Mouse (Mus musculus): ENCODE results near the gene Syce1l.

The Syce1l gene

DNA sequence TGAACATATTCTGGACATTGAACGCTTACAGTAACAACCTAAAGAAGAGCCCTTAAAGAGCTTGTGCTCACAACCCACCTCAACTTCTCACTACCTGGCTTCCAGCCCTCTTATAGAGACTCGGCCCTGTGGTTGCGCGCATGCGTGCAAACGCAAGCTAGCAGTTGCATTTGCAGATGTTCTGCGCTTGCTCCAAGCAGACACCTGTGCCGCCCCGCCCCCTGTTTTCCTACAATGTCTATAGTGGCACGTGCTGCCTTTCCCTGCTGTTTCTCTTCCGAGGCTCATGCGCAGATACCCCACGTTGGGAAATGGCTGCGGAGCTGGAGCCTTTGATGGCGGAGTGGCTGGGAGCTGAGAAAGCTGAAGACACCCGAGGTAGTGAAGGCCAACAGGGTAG lies at the start of gene Syce1l:
Gene Syce1l, plus strand, starts transcription at position 288 of the 400 bp plus-strand sequence.
- no peak for DNase-seq (ENCODE audit: low spot score)

DNA sequence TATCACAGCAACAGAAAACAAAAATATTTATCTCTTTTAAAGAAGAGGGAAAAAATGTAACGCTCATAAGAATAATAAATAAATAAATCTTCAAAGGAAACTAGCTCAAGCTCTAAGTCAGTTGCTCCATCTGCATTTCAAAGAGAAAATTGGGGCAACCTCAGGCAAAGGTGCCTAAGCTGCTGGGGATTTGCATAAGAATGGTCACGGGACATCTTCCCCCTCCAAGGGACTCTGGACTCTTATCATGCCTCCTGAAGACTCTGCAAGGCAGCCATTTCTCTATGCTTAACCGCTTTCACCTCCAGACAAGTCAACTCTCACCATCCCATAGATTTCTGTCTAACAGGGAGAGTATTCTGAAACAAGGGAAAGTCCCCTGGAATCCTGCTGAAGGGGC lies 44.6 kb upstream of the Syce1l start:
- DNase-seq (ENCODE audit: low spot score), result no peak

DNA sequence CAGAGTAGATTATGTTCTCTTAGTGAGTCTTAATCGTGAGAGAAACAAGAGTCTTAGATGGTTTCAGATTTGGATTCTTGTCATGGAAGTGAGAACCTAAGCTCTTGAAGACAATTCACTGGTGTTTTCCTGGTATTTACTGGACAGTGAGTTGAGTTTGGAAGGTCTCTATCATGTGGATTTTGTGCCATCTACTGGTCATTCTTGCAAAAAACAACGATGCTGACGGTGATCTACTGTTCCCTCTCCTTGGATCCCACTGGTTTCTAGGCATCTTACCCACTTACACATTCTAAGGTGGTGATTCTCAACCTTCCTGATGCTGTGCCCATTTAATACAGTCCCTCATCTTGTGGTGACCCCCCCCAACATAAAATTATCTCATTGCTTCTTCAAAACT lies 10.4 kb upstream of the Syce1l start:
- DNase-seq (ENCODE audit: low spot score), result no peak

DNA sequence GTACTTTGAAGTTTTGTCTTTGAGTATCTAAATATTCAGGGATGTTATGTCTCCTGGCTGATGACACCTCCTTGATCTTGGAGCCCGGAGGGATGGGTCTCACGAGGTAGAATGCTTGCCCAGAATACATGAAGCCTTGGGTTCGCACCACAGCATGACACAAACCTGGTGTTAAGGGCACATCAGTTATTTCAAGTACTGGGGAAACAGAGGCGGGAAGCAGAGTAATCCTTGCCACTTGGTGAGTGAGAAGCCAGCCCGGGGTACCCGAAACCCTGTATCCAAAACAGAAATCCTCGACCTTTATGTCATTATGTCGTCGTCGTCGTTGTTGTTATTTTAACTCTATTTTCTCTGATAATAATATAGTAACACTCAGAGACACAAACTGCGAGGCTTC lies 8.9 kb upstream of the Syce1l start:
- no peak for DNase-seq (ENCODE audit: low spot score)

DNA sequence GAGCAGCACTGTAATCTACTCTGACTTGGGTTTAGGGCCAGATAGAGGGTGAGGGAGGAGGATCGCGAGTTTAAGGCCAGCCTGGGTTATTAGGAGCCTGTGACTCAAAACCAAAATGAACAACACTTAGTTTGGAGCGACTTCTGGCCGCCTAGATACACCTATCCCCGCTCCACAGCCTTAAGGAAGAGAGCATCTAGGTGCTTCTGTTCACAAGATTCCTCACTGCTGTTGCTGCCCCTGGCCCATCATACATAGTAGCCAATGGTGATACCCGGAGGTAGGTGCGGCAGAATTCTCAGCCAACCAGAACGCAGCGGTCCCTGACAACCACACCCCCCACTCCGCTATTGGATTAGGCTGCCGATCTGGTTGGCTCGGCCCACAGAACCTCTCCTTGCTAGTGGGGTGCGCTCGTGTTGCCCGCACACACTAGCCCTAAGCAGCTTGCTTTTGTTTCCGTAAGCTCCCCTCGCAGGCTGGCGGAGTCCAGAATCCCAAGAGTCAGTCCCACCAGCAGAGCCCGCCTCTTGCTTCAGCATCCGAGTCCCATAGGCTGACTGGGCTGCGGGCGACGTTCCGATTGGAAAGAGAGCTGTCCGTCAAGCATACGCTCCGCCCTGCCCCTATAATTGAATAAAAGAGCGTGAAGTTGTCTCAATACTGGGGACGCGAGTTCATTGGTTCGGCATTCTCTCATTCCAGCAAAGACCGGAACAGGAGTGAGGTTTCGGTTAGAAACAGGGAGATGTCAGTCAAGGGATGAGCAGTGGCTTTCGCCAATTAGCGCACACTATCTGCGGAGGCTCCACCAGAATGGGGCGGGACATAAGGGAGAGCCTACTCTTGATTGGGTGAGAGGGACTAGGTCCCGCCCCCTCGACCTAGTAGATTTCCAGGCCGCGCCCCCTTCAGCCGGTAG lies 8.1 kb upstream of the Syce1l start, which contains the start of gene Mon1b:
Gene Mon1b, plus strand, starts transcription at position 918 of the 922 bp plus-strand sequence.
- DNase-seq (ENCODE audit: low spot score), result peak; percentile 95

DNA sequence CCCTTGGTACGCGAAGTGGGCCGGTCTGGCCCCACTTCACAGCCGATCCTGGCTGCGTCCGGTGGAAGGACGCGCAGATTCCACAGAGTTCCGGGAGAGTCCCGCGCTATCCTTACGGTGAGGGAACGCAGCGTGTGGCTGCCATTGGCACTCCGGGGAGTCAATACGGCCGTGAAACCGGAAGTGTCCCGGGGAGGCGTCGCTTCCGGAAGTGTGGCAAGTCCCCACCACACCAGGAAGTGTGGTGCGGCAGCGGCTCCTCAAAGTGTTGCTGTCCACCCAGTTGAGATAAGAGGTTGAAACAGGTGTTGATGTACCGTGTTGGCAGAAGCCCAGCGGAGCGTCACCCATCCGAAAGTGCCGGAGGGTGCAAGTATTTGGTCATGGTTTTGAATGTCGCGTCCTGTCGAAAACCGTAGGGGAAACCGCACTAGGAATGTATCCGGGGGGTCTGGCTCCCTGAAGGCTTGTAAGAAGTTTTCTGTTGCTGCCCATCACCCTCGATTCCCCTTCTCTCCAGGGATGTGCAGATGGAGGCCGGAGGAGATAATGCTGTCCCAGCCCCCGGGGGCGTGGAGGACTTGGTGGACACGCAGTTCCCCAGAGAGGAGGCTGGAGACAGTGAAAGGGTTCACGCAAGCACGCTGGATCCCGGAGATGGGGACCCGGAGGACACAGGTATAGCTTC lies 7.3 kb upstream of the Syce1l start:
- no peak for DNase-seq (ENCODE audit: low spot score)

DNA sequence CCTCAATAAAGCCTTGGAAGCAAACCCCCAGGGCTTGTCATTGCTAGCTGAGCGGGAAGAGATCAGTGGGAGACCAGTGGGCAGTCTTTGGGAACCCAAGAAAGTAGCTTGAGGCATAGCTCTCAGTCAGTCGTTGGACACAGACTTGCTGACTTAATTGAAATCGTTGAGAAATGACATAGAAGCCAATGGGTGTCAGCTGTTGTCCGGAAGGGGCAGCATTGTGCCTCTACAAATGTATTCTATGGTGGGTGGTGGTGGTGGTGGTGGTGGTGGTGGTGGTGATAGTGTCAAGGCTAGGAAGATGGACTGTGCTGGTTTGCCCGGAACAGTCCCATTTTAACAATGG lies 6.8 kb upstream of the Syce1l start:
- DNase-seq (ENCODE audit: low spot score), result no peak

DNA sequence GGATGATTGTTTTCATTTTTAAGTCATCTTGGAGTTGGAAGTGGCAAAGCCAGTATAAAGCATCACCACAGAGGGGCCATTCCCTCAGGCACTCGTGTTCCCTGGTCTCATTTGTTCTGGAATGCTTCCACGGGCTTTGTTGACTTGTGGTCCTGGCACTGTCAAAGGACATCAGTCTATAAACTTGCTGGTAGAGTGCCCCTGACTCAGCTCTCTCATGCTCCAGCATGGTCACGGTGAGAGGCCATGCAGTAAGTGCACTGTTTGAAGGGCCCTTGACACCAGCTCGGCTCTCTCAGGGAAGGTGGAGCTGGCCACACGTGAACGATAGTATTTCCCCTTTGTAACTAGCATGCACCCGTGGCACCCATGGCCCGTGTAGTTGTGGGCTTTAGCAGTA lies 2.7 kb upstream of the Syce1l start:
- DNase-seq (ENCODE audit: low spot score), result no peak

DNA sequence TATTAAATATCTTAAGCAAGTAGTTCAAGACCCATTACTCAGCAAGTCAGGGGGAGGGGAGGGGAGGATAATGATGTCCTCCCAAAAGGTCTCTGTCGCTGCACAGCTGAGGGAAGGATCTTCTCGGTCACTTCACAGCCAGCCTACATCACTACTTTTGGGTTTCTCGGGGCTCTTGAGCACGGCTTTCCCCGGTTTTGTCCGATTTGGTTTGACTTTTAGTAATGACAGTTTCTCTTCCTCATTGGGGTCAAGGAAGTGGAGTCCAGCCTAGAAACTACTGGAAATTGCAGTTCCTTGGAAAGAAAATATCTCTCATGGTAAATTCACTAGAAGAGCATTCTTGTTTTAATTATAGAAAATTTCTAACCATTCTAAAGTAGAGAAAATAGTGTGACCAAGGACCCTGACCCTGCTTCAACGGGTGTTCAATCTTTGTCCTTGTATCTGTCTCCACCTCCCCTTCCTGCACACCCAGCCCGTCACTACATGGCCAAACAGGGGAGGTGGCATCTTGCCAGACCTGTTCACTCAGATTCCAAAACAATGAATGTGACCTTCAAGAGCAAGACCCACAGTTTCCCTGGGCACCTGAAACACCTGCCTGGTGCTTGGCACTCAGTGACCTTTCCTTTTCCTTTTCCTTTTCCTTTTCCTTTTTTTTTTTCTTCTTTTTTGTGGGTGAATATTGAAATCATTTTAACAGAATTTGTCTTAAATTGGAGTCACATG lies 632 bp downstream of the Syce1l start:
- no peak for DNase-seq (ENCODE audit: low spot score)

DNA sequence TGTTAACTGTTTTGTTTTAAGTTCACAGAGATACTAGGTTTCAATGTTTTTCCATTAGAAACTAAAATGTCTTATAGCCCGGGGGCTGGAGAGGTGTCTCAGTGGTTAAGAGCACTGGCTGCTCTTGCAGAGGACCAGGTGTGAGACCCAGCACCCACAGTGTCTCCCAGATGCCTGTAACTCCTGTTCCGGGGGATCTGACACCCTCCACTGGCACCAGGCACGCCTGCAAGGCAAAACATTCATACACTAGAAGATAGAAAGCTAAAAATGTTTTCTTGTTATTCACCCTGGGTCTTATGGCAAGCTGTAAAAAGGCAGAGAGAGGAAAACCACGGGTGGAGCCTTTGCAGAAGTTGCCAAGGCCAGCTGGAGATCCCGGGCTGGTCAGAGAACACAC lies 2.2 kb downstream of the Syce1l start:
- no peak for DNase-seq (ENCODE audit: low spot score)

DNA sequence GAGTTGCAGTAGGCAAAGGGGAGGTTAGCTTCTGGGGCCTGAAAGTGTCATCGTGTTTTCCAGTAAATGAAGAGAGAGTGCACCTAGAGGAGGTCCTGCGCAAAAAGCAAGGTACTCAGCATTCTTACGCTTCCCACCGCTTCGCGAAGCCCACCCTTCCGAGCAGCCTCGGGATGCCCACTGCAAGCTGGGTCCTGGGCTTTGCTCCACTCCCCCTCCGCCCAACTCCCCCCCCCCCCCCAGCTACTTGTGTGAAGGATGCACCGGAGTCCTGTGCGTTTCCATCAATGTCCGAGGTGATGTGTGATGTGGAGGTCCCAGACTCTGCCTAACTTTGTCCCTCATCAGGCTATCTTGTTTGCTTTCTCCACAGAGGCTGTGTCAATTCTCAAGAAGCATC lies 9.4 kb downstream of the Syce1l start:
- no peak for DNase-seq (ENCODE audit: low spot score)

DNA sequence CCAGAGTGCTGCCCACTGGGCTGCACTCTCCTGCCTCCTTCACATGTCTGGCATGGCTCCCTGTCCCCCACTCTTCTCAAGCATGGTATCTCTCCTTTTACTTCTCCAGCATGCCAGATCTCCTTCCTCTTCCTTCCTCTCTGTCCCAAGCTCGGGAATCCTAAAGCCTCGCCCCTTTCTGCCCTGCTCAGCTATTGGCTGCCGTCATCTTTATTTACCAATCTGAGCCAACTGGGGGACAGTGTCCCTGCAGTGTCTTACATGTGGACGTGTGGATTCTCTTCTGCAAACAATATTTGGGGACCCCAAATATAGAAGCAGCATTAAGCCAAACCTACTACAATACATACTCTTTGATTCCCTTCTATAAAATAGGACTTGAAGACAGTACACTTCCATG lies 10.1 kb downstream of the Syce1l start:
- DNase-seq (ENCODE audit: low spot score), result no peak

DNA sequence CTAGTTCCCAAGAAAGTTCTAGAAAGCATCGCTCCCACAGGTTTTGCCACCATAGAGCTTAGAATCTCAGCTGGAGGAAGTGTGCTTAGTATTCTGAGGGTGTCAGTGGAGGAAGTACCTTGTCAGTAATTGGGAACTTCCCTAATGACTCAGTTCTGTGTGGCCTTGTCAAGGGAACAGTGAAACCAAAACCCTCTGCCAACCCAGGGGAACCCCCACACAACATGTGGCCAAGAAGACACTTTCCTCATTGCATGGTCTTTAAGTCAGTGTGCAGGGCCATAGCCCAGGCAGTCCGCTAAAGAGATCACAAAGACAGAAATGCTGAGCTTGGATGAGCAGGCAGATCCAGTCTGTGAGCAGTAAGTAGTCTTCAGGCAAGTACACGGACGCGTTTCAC lies 13.1 kb downstream of the Syce1l start:
- no peak for DNase-seq (ENCODE audit: low spot score)

DNA sequence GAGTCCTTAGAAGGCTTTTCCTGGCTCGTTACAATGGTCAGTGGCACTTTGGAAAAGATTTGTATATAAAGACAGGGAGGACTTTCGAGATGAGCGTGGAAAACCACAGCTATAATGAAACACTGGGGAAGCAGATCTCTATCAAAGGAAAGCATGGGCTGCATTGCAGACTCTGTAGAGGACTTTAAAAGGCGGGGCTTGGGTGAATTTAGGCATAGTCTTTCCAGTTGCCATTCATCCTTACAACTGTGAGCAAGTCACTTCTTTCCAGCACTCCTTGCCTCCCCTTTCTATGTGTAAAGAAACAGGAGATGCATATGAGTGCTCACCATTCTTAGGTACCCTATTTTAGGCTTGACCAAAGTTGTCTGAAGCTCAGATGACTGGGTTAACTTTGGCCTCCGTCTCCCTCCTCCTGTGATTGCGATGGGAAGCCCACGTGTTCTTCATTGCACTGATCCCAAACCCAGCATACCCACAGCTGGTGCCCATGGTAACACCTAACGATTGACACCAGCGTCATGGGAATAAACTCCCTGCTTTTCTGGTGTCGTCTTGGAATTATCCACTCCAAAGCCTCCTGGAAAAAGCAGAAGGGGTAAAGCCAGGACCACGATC lies 13.8 kb downstream of the Syce1l start:
- no peak for DNase-seq (ENCODE audit: low spot score)

DNA sequence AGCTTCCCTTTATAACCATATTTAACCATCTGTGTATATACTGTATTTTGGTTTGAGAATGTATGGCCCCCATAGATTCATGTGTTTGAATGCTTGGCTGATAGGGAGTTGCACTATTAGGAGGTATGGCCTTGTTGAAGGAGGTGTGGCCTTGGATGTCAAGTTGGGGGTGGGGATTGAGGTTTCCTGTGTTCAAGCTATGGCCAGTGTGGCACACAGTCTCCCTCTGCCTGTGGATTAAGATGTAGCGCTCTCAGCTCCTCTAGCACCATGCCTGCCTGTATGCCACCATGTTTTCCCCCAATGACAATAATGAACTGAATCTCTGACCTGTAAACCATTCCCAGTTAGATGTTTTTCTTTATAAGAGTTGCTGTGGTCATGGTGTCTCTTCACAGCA lies 17.1 kb downstream of the Syce1l start:
- no peak for DNase-seq (ENCODE audit: low spot score)

DNA sequence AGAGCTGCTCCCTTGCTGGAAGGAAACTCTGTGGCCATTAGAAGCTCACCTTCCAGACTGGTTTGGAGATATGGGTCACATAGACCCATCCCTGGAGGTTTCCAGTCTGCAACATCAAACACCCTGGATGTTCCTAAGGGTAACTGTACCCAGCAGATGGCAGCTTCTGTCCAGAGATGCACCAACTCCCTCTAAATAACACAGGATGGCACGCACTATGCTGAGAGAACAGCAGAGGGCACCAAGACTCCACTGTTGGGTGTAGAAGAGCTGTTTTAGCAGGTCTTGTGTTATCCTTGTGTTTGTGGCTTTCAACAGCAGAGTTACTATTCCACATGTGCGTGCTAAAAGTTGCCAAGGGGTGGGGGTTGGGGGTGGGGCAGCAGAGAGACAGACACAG lies 21.5 kb downstream of the Syce1l start:
- DNase-seq (ENCODE audit: low spot score), result peak; percentile 63

DNA sequence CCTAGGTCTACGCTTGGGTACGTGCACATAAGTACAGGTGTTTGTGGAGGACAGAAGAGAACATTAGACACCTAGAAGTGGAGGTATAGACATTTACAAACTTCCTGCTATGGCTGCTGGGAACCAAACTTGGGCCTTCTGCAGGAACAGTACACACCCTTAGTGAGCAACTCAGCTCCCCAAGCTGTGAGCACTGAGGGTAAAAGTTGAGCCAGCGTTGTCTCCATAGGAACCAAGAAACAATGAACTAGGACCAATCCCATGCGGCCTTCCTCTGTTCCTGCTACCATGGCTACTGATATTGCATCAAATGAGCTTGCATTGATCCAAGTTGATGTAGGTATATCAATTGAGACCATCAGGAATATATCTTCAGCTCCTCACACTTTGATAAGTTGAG lies 22.0 kb downstream of the Syce1l start:
- DNase-seq (ENCODE audit: low spot score), result no peak

DNA sequence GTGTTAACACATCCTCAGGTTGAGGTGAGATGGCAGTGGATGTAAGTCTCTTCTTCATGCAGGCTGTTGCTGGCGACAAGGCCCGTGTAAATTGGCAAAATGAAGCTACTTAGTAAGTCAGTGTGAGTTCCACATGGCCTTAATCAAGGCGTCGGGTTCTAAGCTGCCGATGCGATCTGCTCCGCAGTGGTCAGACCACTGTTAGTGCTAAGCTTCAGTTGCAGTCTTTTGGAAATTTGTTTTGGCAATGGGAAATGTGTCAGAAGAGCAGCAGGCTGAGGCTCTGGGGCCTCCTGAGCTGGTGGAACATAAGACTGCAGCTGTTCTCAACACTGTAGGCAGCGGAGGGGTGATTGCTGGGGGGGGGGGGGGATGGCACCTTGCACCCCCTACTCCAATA lies 22.9 kb downstream of the Syce1l start:
- DNase-seq (ENCODE audit: low spot score), result no peak

DNA sequence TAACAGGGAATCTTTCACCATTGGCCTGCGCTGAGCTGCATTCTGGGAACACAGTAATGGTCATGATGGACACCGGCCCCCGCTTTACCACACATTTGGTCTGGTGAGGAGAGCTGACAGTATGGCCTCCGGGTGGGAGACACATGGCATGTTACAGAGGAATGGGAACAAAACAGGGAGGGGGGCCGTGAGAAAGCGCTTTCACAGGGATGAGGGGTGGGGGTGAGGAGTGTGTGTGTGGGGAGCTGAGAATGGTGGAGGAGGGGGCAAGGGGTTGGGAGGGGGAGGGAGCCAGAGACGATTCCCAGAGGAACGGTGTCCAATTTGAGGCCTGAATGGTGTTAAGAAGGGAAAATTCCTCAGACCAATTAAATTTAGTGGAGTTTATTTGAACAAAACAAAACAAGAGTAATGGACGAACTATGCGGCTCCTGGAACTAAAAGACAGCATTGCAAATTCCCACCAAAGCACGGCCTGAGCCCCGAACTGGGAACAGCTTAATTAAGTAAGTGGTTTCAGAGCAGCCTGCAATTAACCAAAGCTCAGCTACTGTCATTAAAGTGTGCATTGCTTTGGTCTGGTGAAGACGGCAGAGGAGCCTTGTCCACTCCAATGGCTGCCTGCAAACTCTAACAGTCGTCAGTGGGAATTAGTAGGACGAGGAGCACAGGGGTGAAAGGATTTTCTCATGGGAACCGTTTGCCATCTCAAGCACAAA lies 23.9 kb downstream of the Syce1l start:
- DNase-seq (ENCODE audit: low spot score), result no peak

DNA sequence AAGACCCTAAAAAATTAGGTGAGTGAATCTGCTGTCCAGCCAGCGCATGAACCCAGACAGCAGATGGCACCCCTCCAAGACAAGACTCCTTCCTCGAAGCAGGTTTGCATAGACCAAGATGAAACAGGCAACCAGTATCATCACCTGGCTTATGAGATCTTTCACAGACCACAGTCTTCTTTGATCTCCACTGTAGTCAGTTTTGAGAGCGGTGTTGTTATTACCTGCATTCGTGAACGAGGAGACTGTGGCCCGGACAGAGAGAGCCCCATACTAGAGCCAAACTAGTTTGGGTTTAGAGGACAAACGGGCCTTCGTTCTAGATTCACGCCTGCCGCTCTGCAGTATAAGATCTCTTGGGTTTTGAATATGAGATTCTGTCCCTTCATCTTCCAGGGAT lies 26.9 kb downstream of the Syce1l start:
- DNase-seq (ENCODE audit: low spot score), result no peak

DNA sequence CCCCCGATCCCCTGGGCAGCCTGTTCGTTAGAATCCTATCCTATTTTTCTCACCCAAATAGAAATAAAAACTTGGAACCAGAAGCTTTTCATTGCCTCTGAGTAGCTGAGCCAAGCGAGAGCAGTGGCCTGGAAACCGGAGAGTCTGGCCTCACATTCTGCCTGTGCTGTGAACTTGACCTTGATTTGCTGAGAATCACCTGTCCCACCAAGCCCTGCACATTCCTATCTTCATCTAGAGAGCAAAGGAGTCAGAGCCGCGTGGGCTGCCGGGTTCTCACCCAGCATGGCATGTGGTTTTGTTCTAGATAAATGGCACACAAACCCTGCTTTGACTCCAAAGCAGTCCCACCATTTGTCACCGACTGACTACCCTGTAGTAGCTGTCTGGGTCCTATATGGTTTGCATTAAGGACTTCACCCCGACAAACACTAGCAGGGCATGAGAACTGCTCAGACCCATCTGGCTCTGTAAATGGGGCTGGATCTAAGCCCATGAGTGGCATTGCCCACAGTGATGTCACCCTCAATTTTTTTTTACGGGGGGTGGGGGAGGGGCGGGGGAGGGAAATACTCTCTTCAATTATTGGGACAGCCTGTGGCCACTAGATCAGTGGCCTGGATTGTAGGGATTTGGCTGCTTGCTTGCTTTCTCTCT lies 29.7 kb downstream of the Syce1l start:
- DNase-seq (ENCODE audit: low spot score), result no peak

Data from ovary, adult 18-20 months (tissue).